Mouse (Mus musculus) splenic B cell, adult 2 months (primary cell): Measurements from ENCODE around the gene Zdhhc5.

Experiments used
- DNase-seq: peaks from one replicate; pipeline ENCODE4 v3.0.0-alpha.2; 2011; ENCODE audit warnings: low read depth, low spot score
- H3K27me3 ChIP-seq: 2 replicates; pipeline ENCODE4 v1.6.1; 2012; ENCODE audit warnings: mild to moderate bottlenecking, low read length, moderate library complexity, mixed read lengths; ENCODE audit not compliant: control insufficient read depth, poor library complexity, insufficient read depth, severe bottlenecking
- H3K36me3 ChIP-seq: 2 replicates; pipeline ENCODE4 v1.6.1; 2012; ENCODE audit warnings: mild to moderate bottlenecking, low read length, moderate library complexity, mixed read lengths; ENCODE audit not compliant: control insufficient read depth, poor library complexity, insufficient read depth, severe bottlenecking

The Zdhhc5 gene

DNA sequence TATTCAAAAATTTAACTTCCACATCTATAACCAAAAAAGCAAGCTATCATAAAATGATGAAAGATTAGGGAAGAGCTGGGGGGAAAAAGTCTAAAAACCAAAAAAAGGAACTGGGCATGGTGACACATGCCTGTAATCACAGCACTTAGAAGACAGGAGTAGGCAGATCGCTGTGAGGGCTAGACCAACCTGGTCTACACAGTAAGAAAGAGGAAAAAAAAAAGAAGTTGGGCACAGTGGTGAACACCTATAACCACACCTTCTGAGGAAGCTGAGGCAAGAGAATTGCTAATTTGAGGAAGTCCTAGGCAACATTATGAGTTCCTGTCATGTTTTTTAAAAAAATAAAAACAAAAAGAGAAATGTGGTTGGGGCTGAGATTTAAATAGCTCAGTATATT is 59.1 kb downstream of the Zdhhc5 start:
- peak; percentile 72 for DNase-seq
- H3K27me3 ChIP-seq: no peaks in the 10 kb centered on the region
- H3K36me3 ChIP-seq: no peaks in the 10 kb centered on the region

DNA sequence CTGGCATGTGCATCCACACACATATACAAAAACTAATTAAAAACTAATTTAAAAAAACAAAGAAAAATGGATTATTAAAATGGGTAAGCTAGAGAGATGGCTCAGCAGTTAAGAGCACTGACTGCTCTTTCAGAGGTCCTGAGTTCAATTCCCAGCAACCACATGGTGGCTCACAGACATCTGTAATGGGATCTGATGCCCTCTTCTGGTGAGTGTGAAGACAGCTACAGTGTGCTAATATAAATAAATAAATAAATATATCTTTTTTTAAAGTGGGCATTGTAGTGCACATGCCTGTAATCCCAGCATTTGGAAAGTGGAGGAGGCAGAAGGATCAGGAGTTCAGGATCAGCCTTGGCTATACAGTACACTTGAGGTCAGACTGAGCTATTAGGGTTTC is 61.6 kb downstream of the Zdhhc5 start:
- Histone ChIP-seq H3K27me3 (no peaks in the 10 kb centered on the region), H3K36me3 (no peaks in the 10 kb centered on the region)
- DNase-seq: no peak

DNA sequence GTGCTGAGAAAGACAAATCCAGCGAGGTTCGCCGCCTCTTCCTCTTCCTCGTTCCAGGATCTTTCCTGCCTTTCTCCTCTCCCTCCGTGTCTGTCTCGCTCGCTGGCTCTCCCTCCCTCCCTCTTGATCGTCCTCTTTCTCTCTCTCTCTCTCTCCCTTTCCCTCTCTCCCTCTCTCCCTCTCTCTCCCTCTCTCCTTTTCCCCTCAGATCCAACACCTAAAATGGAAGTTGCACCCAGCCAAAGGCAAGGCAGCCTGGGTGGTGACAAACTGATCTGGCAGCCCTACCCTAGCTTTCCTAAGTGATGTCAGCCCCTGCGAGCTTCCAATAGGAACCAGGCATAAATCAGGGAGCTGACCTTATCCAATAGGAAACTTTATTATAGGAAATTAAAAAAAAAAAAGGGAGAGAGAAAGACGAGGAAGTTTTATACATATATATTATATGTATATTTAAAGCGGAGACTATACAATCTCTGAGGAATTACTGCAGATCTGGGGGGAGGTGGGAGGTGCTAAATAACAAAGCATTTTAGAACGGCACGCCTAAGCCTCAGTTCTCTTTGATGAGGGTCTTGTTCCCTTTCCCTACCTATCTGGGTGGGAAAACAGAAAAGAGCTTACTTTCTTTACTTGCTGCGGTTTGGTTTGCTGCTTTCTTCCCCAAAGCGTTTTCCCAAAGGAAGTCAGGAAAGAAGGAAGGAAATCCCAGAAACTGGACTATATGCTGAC is 64.3 kb downstream of the Zdhhc5 start, which contains the start of gene Ctnnd1:
Gene Ctnnd1 (minus strand): TSS at position 302 of the 732 bp plus-strand sequence.
- no peak for DNase-seq
- Histone ChIP-seq H3K27me3 (no peaks in the 10 kb centered on the region), H3K36me3 (no peaks in the 10 kb centered on the region)

DNA sequence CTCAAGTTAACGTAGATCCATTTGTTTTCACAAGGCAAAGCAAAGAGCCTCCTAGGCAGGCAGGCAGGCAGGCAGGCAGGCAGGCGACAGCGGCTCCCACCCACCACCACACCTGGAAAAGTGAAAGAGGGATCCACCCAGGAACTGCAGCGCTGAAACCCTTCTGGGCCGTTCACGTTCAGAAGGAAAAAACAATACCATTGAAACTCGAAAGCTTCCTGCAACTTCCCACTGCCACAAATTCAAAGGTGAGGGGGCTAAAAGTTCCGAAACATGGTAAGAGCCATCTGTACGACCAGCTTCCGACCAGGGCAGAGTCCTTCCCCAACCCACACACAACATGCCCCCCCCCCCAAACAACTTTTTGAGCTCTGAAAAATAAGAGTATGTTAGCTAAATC is 65.3 kb downstream of the Zdhhc5 start:
- DNase-seq: no peak
- Histone ChIP-seq H3K36me3 (no peaks in the 10 kb centered on the region), H3K27me3 (no peaks in the 10 kb centered on the region)

DNA sequence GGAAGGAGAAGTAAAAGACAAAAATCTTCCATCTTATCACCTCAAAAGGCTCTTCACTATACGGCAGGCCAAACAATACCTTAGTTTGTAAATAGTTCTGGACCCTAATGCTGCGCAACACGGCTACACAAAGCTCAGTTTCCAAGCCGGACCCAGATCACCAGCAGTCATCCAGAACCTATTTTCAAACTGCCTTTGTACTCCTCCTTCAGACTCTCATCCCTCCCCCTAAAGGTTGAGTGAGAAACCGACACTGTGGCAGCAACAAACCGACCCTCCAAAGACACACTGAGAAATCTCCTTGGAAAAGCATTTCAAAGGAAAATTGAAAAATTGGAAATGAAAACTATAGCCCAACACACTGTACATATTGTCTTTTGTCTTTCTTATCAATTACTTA is 66.6 kb downstream of the Zdhhc5 start:
- Histone ChIP-seq H3K36me3 (no peaks in the 10 kb centered on the region), H3K27me3 (no peaks in the 10 kb centered on the region)
- DNase-seq: no peak

DNA sequence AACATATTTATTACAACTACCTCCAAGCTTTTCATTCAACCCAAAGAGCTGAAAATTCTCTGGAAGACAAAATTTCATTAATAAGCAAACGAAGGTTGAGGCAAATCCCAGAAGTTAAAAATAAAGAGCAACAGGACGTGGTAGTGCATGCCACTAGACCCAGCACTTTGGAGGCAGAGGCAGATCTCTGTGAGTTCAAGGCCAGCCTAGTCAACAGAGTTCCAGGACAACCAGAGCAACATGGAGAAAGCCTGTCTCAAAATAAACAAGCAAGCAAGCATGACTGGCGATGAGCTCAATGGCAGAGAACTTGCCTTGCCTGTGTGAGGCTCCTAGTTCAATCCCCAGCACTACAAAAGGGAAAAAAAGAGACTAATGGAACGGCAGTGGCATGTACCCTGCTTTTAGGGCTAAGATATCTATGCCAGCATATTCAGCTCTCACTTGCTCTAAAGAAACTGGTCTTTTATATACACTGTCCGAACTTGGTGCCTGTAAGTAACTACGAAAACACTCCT is 67.9 kb downstream of the Zdhhc5 start:
- no peaks in the 10 kb centered on the region for H3K36me3 ChIP-seq
- DNase-seq: no peak

DNA sequence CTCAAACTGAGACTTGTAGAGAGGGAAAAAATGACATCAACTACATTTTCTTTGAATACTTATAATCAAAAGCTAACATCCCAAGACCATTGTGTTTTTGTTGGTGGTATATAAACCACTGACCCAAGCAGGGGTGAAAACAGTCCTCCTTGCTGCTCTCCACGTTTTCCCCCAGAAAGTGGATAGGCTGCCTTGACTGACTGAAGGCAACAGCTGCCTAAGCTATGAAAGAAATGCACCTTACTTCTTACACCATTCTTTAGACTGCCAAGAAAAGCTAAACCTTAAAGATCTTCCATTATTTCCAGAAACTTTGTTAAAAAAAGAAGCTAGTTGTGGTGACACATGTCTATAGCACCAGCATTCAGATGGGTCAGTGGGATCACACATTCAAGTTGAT is 68.8 kb downstream of the Zdhhc5 start:
- Histone ChIP-seq H3K36me3 (no peaks in the 10 kb centered on the region), H3K27me3 (no peaks in the 10 kb centered on the region)
- DNase-seq: no peak

More for the DNA sequence above, 67.9 kb downstream of the Zdhhc5 start:
- H3K27me3 ChIP-seq: no peaks in the 10 kb centered on the region

DNA sequence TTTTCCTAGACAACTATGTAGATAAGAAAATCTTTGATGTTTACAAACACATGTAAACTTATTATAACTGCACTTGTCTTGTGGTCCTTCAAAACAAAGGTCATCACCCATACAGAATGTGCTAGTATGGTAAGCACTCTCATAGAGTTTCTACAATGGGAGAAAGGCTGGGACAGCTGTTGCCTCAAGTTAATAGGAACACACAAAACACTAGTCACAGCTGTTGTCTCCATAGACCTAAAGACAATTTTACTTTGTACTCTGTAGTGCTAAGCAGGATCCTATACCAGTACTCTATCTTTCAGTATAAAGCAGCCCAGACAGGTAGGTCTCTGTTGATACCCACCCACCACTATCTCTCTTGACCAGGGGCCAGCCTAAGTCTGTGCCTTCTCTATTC is 74.1 kb downstream of the Zdhhc5 start:
- Histone ChIP-seq H3K36me3 (no peaks in the 10 kb centered on the region), H3K27me3 (no peaks in the 10 kb centered on the region)
- DNase-seq: no peak

DNA sequence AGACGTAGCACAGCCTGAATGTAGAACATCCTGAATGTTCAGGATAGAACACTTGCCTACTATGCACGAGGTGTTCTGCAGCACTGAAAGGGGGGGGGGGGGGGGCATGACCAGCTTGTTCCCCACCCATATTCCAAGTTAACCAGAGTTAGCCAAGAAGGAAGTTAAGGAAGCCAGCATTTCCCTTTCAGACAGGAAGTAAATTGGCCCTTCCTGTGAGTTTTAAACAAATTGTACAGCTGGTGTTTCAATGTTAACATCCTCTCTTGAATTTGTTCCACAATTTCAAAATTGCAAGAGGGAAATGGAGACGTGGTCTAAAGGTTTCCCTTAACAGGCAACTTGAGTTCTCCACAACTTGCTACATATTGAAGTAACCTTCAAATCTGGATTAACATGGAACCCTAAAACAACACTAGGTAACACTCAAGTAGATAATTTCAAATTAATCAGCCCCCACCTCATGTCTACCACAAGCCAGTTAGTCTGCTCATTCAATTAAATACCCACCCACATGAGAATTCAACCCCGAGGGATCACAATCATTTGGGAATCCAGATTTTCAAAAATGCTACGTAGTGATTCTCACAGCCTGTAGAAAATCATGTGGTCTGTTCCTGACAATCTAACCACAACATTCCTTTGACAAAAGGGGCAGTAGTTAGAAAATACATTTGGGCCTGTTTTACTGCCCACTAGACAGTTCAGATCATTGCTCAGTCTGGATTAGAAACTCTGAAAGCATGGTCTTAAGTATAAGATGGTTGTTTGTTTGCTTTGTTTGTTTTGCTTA is 76.4 kb downstream of the Zdhhc5 start:
- no peaks in the 10 kb centered on the region for H3K36me3 ChIP-seq
- no peaks in the 10 kb centered on the region for H3K27me3 ChIP-seq
- DNase-seq: no peak
